Mouse (Mus musculus) CH12.LX (cell line): ENCODE data around the gene Ttc16. TPM values are rescaled to one million over a fixed set of nuclear protein-coding genes. Genes with fewer than 3 reads are reported as not detected.

ENCODE experiments used
- DNase-seq: peaks from one replicate; pipeline ENCODE4 v3.0.0-alpha.2; 2013; ENCODE audit errors: extremely low read depth
- H3K27ac ChIP-seq: 2 replicates; pipeline ENCODE4 v1.5.1; 2012; ENCODE audit warnings: low read depth, mild to moderate bottlenecking, control low read depth, moderate library complexity; ENCODE audit not compliant: insufficient read depth
- H3K27me3 ChIP-seq: replicated peaks from 2 replicates; pipeline ENCODE3; 2012; ENCODE audit warnings: inconsistent platforms
- H3K36me3 ChIP-seq, 2 experiments: replicated peaks in 1 of 2; 2 replicates each; pipeline versions ENCODE3 to v1.6.1; 2012; ENCODE audit warnings: inconsistent platforms in 1 of 2, low read length in 1 of 2, mild to moderate bottlenecking in 1 of 2, mixed read lengths in 1 of 2, moderate library complexity in 1 of 2; ENCODE audit not compliant: control insufficient read depth in 1 of 2, insufficient read depth in 1 of 2
- H3K4me1 ChIP-seq, 2 experiments: 2 replicates each; pipeline ENCODE4 v1.6.1; 2012; ENCODE audit warnings: inconsistent platforms in 1 of 2, moderate library complexity in 1 of 2; ENCODE audit not compliant: insufficient read depth in 2 of 2, control insufficient read depth in 1 of 2
- H3K4me2 ChIP-seq: 2 replicates; pipeline ENCODE4 v1.6.1; 2012; ENCODE audit warnings: low read depth, mild to moderate bottlenecking, control low read depth; ENCODE audit not compliant: poor library complexity, insufficient read depth, severe bottlenecking
- H3K4me3 ChIP-seq, 3 experiments: fragments of 150-350 bp in 1 of 3; sonication (generic) in 1 of 3; replicated peaks in 1 of 3; 2 replicates each; pipeline versions ENCODE3 to v1.5.1; 2011 to 2012; ENCODE audit warnings: low read depth in 2 of 3, low read length in 2 of 3, mild to moderate bottlenecking in 2 of 3, moderate library complexity in 2 of 3, control low read depth in 1 of 3, improper control_type of control experiment in 1 of 3, inconsistent platforms in 1 of 3, mixed read lengths in 1 of 3; ENCODE audit not compliant: poor library complexity in 1 of 3
- H3K79me2 ChIP-seq: replicated peaks from 2 replicates; pipeline ENCODE4 v1.6.1; 2012; ENCODE audit warnings: mild to moderate bottlenecking, moderate library complexity; ENCODE audit not compliant: control insufficient read depth, poor library complexity, insufficient read depth, severe bottlenecking; ENCODE audit errors: extremely low read depth
- H3K9ac ChIP-seq: 2 replicates; pipeline ENCODE4 v1.6.1; 2012; ENCODE audit warnings: low read depth, mild to moderate bottlenecking, control low read depth, moderate library complexity; ENCODE audit not compliant: insufficient read depth
- H3K9me3 ChIP-seq: replicated peaks from 2 replicates; pipeline ENCODE3; 2012; ENCODE audit warnings: low read length, inconsistent platforms, mixed read lengths
- BHLHE40 ChIP-seq: IDR thresholded peaks from 2 replicates; pipeline ENCODE4 v1.6.1; 2011; ENCODE audit warnings: mild to moderate bottlenecking, low read depth, low read length, improper control_type of control experiment
- CHD1 ChIP-seq: IDR thresholded peaks from 2 replicates; pipeline ENCODE4 v1.6.1; 2012; ENCODE audit warnings: low read depth, low read length, improper control_type of control experiment, inconsistent platforms
- CTCF ChIP-seq, 2 experiments: IDR thresholded peaks in 1 of 2; conservative IDR thresholded peaks in 1 of 2; 2 replicates each; pipeline ENCODE4 v1.5.1; 2011 to 2012; ENCODE audit warnings: low read depth in 2 of 2, low read length in 2 of 2, improper control_type of control experiment in 1 of 2, inconsistent platforms in 1 of 2, mild to moderate bottlenecking in 1 of 2, moderate library complexity in 1 of 2
- ELF1 ChIP-seq: IDR thresholded peaks from 2 replicates; pipeline ENCODE4 v1.6.1; 2014; ENCODE audit warnings: low read depth, mild to moderate bottlenecking, inconsistent platforms, low read length, improper control_type of control experiment
- EP300 ChIP-seq: IDR thresholded peaks from 2 replicates; pipeline ENCODE4 v1.6.1; 2011; ENCODE audit warnings: low read length, improper control_type of control experiment
- ETS1 ChIP-seq: conservative IDR thresholded peaks from 2 replicates; pipeline ENCODE4 v1.6.1; 2012; ENCODE audit warnings: low read depth, mild to moderate bottlenecking, inconsistent platforms, low read length, improper control_type of control experiment, moderate library complexity
- JUND ChIP-seq: conservative IDR thresholded peaks from 2 replicates; pipeline ENCODE4 v1.6.1; 2011; ENCODE audit warnings: low read depth, low read length, improper control_type of control experiment
- MAFK ChIP-seq: IDR thresholded peaks from 2 replicates; pipeline ENCODE4 v1.6.1; 2011; ENCODE audit warnings: low read length, improper control_type of control experiment; ENCODE audit not compliant: insufficient replicate concordance
- MAX ChIP-seq: IDR thresholded peaks from 2 replicates; pipeline ENCODE4 v1.6.1; 2011; ENCODE audit warnings: low read length, improper control_type of control experiment
- MAZ ChIP-seq: IDR thresholded peaks from 2 replicates; pipeline ENCODE4 v1.6.1; 2012; ENCODE audit warnings: low read depth, mild to moderate bottlenecking, inconsistent platforms, low read length, improper control_type of control experiment, moderate library complexity
- MEF2A ChIP-seq: IDR thresholded peaks from 2 replicates; pipeline ENCODE4 v1.6.1; 2014; ENCODE audit warnings: low read depth, mild to moderate bottlenecking, inconsistent platforms, low read length, improper control_type of control experiment, borderline replicate concordance
- MXI1 ChIP-seq: IDR thresholded peaks from 2 replicates; pipeline ENCODE4 v1.6.1; 2011; ENCODE audit warnings: mild to moderate bottlenecking, low read depth, low read length, improper control_type of control experiment
- MYC ChIP-seq: IDR thresholded peaks from 2 replicates; pipeline ENCODE4 v1.6.1; 2011; ENCODE audit warnings: low read depth, mild to moderate bottlenecking, improper control_type of control experiment, low read length
- NRF1 ChIP-seq: IDR thresholded peaks from 2 replicates; pipeline ENCODE4 v1.6.1; 2014; ENCODE audit warnings: low read depth, mild to moderate bottlenecking, inconsistent platforms, low read length, improper control_type of control experiment, moderate library complexity
- POLR2AphosphoS2 ChIP-seq: IDR thresholded peaks from 2 replicates; pipeline ENCODE4 v1.6.1; 2011; ENCODE audit warnings: low read depth, low read length, improper control_type of control experiment
- RAD21 ChIP-seq: IDR thresholded peaks from 2 replicates; pipeline ENCODE4 v1.6.1; 2011; ENCODE audit warnings: low read depth, mild to moderate bottlenecking, low read length, improper control_type of control experiment, moderate library complexity
- RCOR1 ChIP-seq: conservative IDR thresholded peaks from 2 replicates; pipeline ENCODE4 v1.6.1; 2012; ENCODE audit warnings: low read depth, mild to moderate bottlenecking, inconsistent platforms, low read length, improper control_type of control experiment
- SIN3A ChIP-seq: IDR thresholded peaks from 2 replicates; pipeline ENCODE4 v1.6.1; 2012; ENCODE audit warnings: low read length, improper control_type of control experiment, inconsistent platforms
- SMC3 ChIP-seq: IDR thresholded peaks from 2 replicates; pipeline ENCODE4 v1.6.1; 2011; ENCODE audit warnings: low read depth, low read length, improper control_type of control experiment
- TBP ChIP-seq: conservative IDR thresholded peaks from 2 replicates; pipeline ENCODE4 v1.6.1; 2011; ENCODE audit warnings: low read depth, low read length, improper control_type of control experiment
- UBTF ChIP-seq: IDR thresholded peaks from 2 replicates; pipeline ENCODE4 v1.6.1; 2012; ENCODE audit warnings: low read depth, mild to moderate bottlenecking, inconsistent platforms, low read length, improper control_type of control experiment, moderate library complexity
- ZC3H11A ChIP-seq: IDR thresholded peaks from 2 replicates; pipeline ENCODE4 v1.6.1; 2012; ENCODE audit warnings: low read depth, mild to moderate bottlenecking, inconsistent platforms, low read length, improper control_type of control experiment
- ZMIZ1 ChIP-seq: IDR thresholded peaks from 2 replicates; pipeline ENCODE4 v1.6.1; 2012; ENCODE audit warnings: low read depth, mild to moderate bottlenecking, inconsistent platforms, low read length, improper control_type of control experiment
- ZNF384 ChIP-seq: IDR thresholded peaks from 2 replicates; pipeline ENCODE4 v1.6.1; 2012; ENCODE audit warnings: low read depth, low read length, improper control_type of control experiment, inconsistent platforms
- dilution Hi-C: fragments of 300-500 bp; cut with MboI; formaldehyde crosslinking; loops from 2 replicates; pipeline ENCODE4 v1.14.3; 2020; ENCODE audit warnings: low sequenced_read_pairs; ENCODE audit not compliant: extremely low pct_unique_long_range_greater_than_20kb, extremely low pct_ligation_motif_present
- in situ Hi-C: fragments of 300-500 bp; cut with MboI; formaldehyde crosslinking; loops from 3 replicates; pipeline ENCODE4 v1.14.3; 2019; ENCODE audit warnings: low sequenced_read_pairs, low pct_ligation_motif_present, low pct_unique_long_range_greater_than_20kb, mixed read lengths
- polyA plus RNA-seq: library from polyadenylated mRNA; unstranded; fragments of >175 nt; gene quantifications from 2 replicates; pipeline ENCODE4 v1.2.1, GENCODE M21; 2012; ENCODE audit warnings: low read depth; ENCODE audit not compliant: insufficient read length
- total RNA-seq, 2 experiments: library from RNA; depleted of rRNA; stranded (reverse); fragments of 300-350 nt in 1 of 2; fragments of >200 nt in 1 of 2; gene quantifications; 2 replicates each; pipeline ENCODE4 v1.2.3; 2012 to 2014

Gene Ttc16
- total and polyA plus RNA-seq, 3 experiments = 0.11 to 0.81 (median 0.24) TPM

GRCm38 (mm10) chr2:32767241-32767640 lies 8.2 kb downstream of the Ttc16 start:
- Histone ChIP-seq H3K9ac (no peak overlapping the region), H3K36me3 (peaks cover 0 to 18% of the 10 kb centered on the region in 2 experiments), H3K27ac (no peak overlapping the region), H3K9me3 (no peaks in the 10 kb centered on the region)
- in situ Hi-C loops (no loop called here), dilution Hi-C loops (no loop called here)
- DNase-seq = no peak
- TF ChIP-seq ZNF384 (no peak), EP300 (no peak), ZMIZ1 (no peak), CHD1 (no peak), RCOR1 (no peak), MEF2A (no peak), MXI1 (no peak), NRF1 (no peak), TBP (no peak), MYC (no peak), ZC3H11A (no peak), SIN3A (no peak), MAFK (no peak), JUND (no peak), ETS1 (no peak), POLR2AphosphoS2 (no peak), UBTF (no peak), MAZ (no peak), MAX (no peak), ELF1 (no peak)
- TF ChIP-seq, all 38 proteins: peak for 0
- Histone ChIP-seq H3K79me2 (no peaks in the 10 kb centered on the region), H3K4me2 (no peak overlapping the region), H3K4me1 (peaks cover 0 to 4% of the 10 kb centered on the region in 2 experiments; a peak in 2 of 4 replicates), H3K4me3 (no peak overlapping the region), H3K27me3 (no peaks in the 10 kb centered on the region)

GRCm38 (mm10) chr2:32763353-32763752 lies 12.1 kb downstream of the Ttc16 start:
- no peak overlapping the region for H3K27ac ChIP-seq
- no peak for DNase-seq
- dilution Hi-C loops (no loop called here), in situ Hi-C loops (no loop called here)
- no peak overlapping the region for H3K9ac ChIP-seq
- TF ChIP-seq SMC3 (peak; percentile 36), RAD21 (no peak; the same call in 1 of the 2 replicates), BHLHE40 (no peak), CTCF (conservative IDR thresholded peaks at IDR 0.05 in 1 of 2, IDR thresholded peaks at IDR 0.05 in 1 of 2; ENCODE audit: low read depth in 2 of 2, low read length in 2 of 2) (peak; percentile 54 to 55; a peak in 3 of 4 replicates), MXI1 (no peak)
- no peak overlapping the region for H3K4me2 ChIP-seq
- H3K79me2 ChIP-seq = no peaks in the 10 kb centered on the region
- H3K4me3 ChIP-seq = no peak overlapping the region
- H3K36me3 ChIP-seq = peaks cover 25 to 56% of the 10 kb centered on the region in 2 experiments
- H3K9me3 ChIP-seq = no peaks in the 10 kb centered on the region
- no peaks in the 10 kb centered on the region for H3K27me3 ChIP-seq
- peaks cover 0 to 3% of the 10 kb centered on the region in 2 experiments; a peak in 2 of 4 replicates for H3K4me1 ChIP-seq
